Mouse (Mus musculus) kidney, adult 2 months (tissue): ENCODE measurements around the gene Mfap2. TPM values are rescaled to one million over a fixed set of nuclear protein-coding genes. Genes with fewer than 3 reads are reported as not detected.

Experiments
- DNase-seq: peaks from one replicate; pipeline ENCODE4 v3.0.0; 2021
- H3K27ac ChIP-seq: fragments of 200-500 bp; 2 replicates; pipeline ENCODE4 v1.5.1; 2012; ENCODE audit warnings: low read depth, low read length, control low read depth, inconsistent platforms; ENCODE audit not compliant: insufficient read depth
- H3K27me3 ChIP-seq: fragments of 200-500 bp; replicated peaks from 2 replicates; pipeline ENCODE4 v1.6.1; 2012; ENCODE audit warnings: mild to moderate bottlenecking, moderate library complexity, low read length, inconsistent platforms; ENCODE audit not compliant: control insufficient read depth, insufficient read depth
- H3K36me3 ChIP-seq: fragments of 200-500 bp; 2 replicates; pipeline ENCODE4 v1.6.1; 2012; ENCODE audit warnings: mild to moderate bottlenecking, moderate library complexity, low read length, inconsistent platforms; ENCODE audit not compliant: control insufficient read depth, insufficient read depth
- H3K4me1 ChIP-seq: fragments of 200-500 bp; 2 replicates; pipeline ENCODE4 v1.6.1; 2011; ENCODE audit warnings: low read length; ENCODE audit not compliant: control insufficient read depth, insufficient read depth
- H3K4me3 ChIP-seq: fragments of 200-500 bp; 2 replicates; pipeline ENCODE4 v1.5.1; 2011; ENCODE audit warnings: mild to moderate bottlenecking, low read depth, low read length, control low read depth; ENCODE audit not compliant: insufficient read depth
- CTCF ChIP-seq: fragments of 200-500 bp; conservative IDR thresholded peaks from 2 replicates; pipeline ENCODE4 v1.5.1; 2011; ENCODE audit warnings: low read depth, mild to moderate bottlenecking, control low read depth, low read length, moderate library complexity, mixed read lengths; ENCODE audit not compliant: insufficient read depth, insufficient read length
- POLR2A ChIP-seq: fragments of 200-500 bp; IDR thresholded peaks from one replicate; pipeline ENCODE4 v1.6.1; 2011; ENCODE audit warnings: low read depth, low read length, control low read depth
- WGBS: fragments of 180-500 bp; shearing (Covaris S2); methylation state at CpG from one replicate; pipeline ENCODE4 v1.1.7; 2018; 5-methylcytosine and 5-hydroxymethylcytosine counted together
- polyA plus RNA-seq: library from polyadenylated mRNA; depleted of rRNA; stranded (reverse); fragments of >200 nt; gene quantifications from 2 replicates; pipeline ENCODE4 v1.2.3, GENCODE M21; 2012

Mfap2 gene
- polyA plus RNA-seq, 1 experiment, result 14.9 TPM

DNA sequence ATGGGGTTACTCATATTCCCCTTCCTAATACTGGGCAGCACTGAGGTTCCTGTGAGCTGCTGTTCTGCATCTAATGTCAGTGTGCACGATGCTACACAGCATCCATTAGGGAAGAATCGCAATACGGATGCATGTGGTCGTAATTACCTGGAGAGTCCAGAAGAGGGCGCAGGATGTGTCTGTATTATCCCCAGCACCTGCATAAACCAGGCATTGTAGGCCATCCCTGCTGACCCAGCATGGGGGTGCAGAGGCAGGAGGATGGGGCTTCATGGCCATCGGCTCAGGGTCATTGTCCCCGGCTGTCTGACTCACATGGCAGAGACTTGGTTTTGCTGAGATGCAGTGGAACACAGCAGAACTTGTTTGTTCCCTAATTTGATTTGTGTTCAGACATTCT lies 45.6 kb upstream of the Mfap2 start:
- TF ChIP-seq CTCF (peak; percentile 85), POLR2A (no peak)
- Histone ChIP-seq H3K27ac (no peak overlapping the region), H3K4me3 (no peak overlapping the region), H3K27me3 (no peaks in the 10 kb centered on the region), H3K36me3 (no peaks in the 10 kb centered on the region), H3K4me1 (peaks cover 16% of the 10 kb centered on the region; the same call in 1 of the 2 replicates)
- 6% methylated on average over 7 of the region's 7 CpGs for WGBS
- DNase-seq, result peak; percentile 82

GRCm38 (mm10) chr4:140967386-140968159 lies 42.6 kb upstream of the Mfap2 start:
- WGBS, result 72% methylated on average over 11 of the region's 11 CpGs
- peaks cover 9% of the 10 kb centered on the region; the same call in 1 of the 2 replicates for H3K4me1 ChIP-seq
- H3K27ac ChIP-seq, result no peak overlapping the region
- TF ChIP-seq CTCF (no peak), POLR2A (no peak)
- H3K4me3 ChIP-seq, result no peak overlapping the region
- H3K36me3 ChIP-seq, result peaks cover 2% of the 10 kb centered on the region; the same call in 1 of the 2 replicates
- DNase-seq, result no peak
- H3K27me3 ChIP-seq, result no peaks in the 10 kb centered on the region

DNA sequence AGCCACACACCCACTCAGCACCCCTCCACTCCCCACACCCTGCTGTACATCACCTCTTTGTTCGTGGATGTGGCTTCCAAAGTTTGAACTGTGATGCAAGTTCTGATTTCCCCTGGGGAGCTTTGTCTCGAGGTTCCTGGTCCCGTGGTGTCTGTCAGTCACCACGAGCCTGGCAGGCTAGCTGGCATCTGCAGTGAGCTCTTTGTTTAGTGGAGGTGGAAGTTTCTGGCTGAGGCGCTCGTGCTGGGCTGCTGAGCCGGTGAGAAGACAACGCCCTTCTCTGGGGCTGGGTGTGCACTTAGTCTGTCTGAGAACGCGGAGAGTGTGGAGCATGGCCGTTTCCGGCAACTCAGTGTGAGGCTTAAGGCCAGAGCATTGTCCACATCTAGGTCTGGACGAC lies 38.5 kb upstream of the Mfap2 start:
- no peaks in the 10 kb centered on the region for H3K27me3 ChIP-seq
- no peak overlapping the region for H3K4me3 ChIP-seq
- no peaks in the 10 kb centered on the region for H3K4me1 ChIP-seq
- TF ChIP-seq POLR2A (no peak), CTCF (no peak)
- 80% methylated on average over 13 of the region's 13 CpGs for WGBS
- no peak overlapping the region for H3K27ac ChIP-seq
- peaks cover 3% of the 10 kb centered on the region; the same call in 1 of the 2 replicates for H3K36me3 ChIP-seq
- DNase-seq, result no peak

DNA sequence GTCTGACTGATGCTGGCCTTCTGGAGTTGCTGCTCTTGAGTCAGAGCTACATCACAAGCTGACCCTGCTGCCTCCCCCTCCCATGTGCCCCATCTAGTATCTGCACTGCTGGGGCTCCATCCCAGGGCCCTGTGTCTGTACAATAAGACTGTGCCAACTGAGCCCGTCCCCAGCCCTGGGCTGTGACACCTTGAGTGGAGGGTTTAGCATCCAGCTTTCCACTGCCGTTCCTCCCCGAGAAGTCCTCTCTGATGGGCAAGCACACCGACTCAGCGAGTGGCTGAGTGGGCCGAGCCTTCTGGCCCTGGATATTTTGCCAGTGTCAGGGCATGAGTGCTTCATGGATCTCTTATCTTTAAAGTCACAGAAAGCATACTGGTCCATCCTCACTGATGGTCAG lies 35.8 kb upstream of the Mfap2 start:
- 91% methylated on average over 6 of the region's 6 CpGs for WGBS
- Histone ChIP-seq H3K27me3 (no peaks in the 10 kb centered on the region), H3K36me3 (peaks cover 3% of the 10 kb centered on the region; the same call in 1 of the 2 replicates), H3K4me3 (no peak overlapping the region), H3K4me1 (no peaks in the 10 kb centered on the region), H3K27ac (no peak overlapping the region)
- no peak for TF ChIP-seq POLR2A
- TF ChIP-seq CTCF, result no peak
- no peak for DNase-seq

- Histone ChIP-seq H3K4me1 (no peaks in the 10 kb centered on the region), H3K4me3 (no peak overlapping the region), H3K27ac (no peak overlapping the region), H3K27me3 (no peaks in the 10 kb centered on the region), H3K36me3 (peaks cover 3% of the 10 kb centered on the region; the same call in 1 of the 2 replicates)
- no peak for TF ChIP-seq CTCF
- TF ChIP-seq POLR2A, result no peak
- WGBS, result 89% methylated on average over 7 of the region's 7 CpGs
- no peak for DNase-seq
Measured at GRCm38 (mm10) chr4:140975356-140975755, 34.9 kb upstream of the Mfap2 start.

DNA sequence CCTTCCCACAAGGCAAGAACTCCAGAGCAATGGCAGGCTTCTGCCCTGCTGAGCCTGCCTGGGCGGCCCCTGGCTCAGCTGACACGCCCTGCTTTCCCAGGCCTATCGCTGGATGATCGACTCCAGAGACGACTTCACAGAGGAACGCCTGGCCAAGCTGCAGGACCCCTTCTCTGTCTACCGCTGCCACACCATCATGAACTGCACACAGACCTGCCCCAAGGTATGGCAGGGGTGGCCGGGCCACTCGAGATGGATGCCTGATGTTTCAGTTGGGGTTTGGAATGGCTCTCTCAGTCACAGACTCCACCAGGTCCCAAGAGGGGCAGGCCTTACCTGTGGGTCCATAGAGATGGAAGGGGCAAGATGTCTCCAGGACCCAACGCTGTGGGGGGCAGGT lies 32.9 kb upstream of the Mfap2 start:
- no peaks in the 10 kb centered on the region for H3K27me3 ChIP-seq
- WGBS, result 79% methylated on average over 10 of the region's 10 CpGs
- no peak overlapping the region for H3K4me3 ChIP-seq
- no peaks in the 10 kb centered on the region for H3K4me1 ChIP-seq
- H3K27ac ChIP-seq, result no peak overlapping the region
- no peak for TF ChIP-seq CTCF
- no peak for TF ChIP-seq POLR2A
- H3K36me3 ChIP-seq, result peaks cover 3% of the 10 kb centered on the region; the same call in 1 of the 2 replicates
- DNase-seq, result no peak

DNA sequence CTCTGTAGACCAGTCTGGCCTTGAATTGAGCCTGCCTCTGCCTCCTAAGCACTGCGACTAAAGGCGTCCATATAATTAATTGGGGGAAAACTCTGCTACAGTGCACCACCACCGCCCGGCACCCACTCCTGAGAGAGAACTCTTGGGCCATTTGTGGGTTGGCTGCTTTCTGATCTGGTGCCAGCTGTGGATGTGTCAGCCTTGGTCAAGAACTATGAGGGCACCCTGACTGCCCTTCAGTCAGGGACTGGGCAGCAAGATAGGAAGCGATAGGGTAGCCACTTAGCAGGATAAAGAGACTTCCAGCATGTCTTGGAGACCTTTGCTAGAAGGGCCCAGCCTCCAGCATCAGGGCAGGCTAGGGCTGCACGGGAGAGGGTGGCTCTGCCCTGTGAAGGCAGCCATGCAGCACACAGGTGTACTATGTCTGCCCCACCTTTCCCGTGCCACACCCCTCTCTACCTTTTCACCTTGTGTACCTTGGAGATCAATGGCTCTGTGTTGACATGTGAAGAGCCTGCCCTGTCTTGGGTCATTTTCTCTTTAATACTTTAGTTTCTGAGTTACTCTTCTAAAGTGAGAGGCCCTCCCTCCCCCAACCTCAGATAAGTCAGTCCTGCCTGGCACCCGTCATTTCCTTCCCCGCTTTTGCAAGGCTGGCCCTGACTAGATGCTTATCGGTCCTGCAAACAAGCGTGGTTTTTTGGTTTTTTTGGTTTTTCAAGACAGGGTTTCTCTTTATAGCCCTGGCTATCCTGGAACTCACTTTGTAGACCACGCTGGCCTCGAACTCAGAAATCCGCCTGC lies 32.1 kb upstream of the Mfap2 start:
- no peak for DNase-seq

More for the DNA sequence above, 32.1 kb upstream of the Mfap2 start:
- Histone ChIP-seq H3K36me3 (peaks cover 1% of the 10 kb centered on the region; the same call in 1 of the 2 replicates), H3K4me1 (no peaks in the 10 kb centered on the region), H3K27me3 (no peaks in the 10 kb centered on the region), H3K4me3 (no peak overlapping the region), H3K27ac (no peak overlapping the region)
- TF ChIP-seq CTCF (no peak), POLR2A (no peak)
- WGBS, result 87% methylated on average over 14 of the region's 14 CpGs
